Mouse (Mus musculus) CH12.LX (cell line): ENCODE measurements around the gene Hist1h3a.

ENCODE experiments used
- CTCF ChIP-seq, 2 experiments: IDR thresholded peaks in 1 of 2; conservative IDR thresholded peaks in 1 of 2; 2 replicates each; pipeline ENCODE4 v1.5.1; 2011 to 2012; ENCODE audit warnings: low read depth in 2 of 2, low read length in 2 of 2, improper control_type of control experiment in 1 of 2, inconsistent platforms in 1 of 2, mild to moderate bottlenecking in 1 of 2, moderate library complexity in 1 of 2
- E2F4 ChIP-seq: IDR thresholded peaks from 2 replicates; pipeline ENCODE4 v1.6.1; 2011; ENCODE audit warnings: low read depth, low read length, improper control_type of control experiment; ENCODE audit not compliant: insufficient replicate concordance
- HCFC1 ChIP-seq: IDR thresholded peaks from 2 replicates; pipeline ENCODE4 v1.6.1; 2012; ENCODE audit warnings: low read depth, mild to moderate bottlenecking, inconsistent platforms, low read length, improper control_type of control experiment
- MAX ChIP-seq: IDR thresholded peaks from 2 replicates; pipeline ENCODE4 v1.6.1; 2011; ENCODE audit warnings: low read length, improper control_type of control experiment
- MAZ ChIP-seq: IDR thresholded peaks from 2 replicates; pipeline ENCODE4 v1.6.1; 2012; ENCODE audit warnings: low read depth, mild to moderate bottlenecking, inconsistent platforms, low read length, improper control_type of control experiment, moderate library complexity
- POLR2A ChIP-seq: IDR thresholded peaks from 2 replicates; pipeline ENCODE4 v1.6.1; 2011; ENCODE audit warnings: low read depth, mild to moderate bottlenecking, improper control_type of control experiment, low read length
- POLR2AphosphoS2 ChIP-seq: IDR thresholded peaks from 2 replicates; pipeline ENCODE4 v1.6.1; 2011; ENCODE audit warnings: low read depth, low read length, improper control_type of control experiment
- SIN3A ChIP-seq: IDR thresholded peaks from 2 replicates; pipeline ENCODE4 v1.6.1; 2012; ENCODE audit warnings: low read length, improper control_type of control experiment, inconsistent platforms
- UBTF ChIP-seq: IDR thresholded peaks from 2 replicates; pipeline ENCODE4 v1.6.1; 2012; ENCODE audit warnings: low read depth, mild to moderate bottlenecking, inconsistent platforms, low read length, improper control_type of control experiment, moderate library complexity
- USF1 ChIP-seq: IDR thresholded peaks from 2 replicates; pipeline ENCODE4 v1.6.1; 2014; ENCODE audit warnings: low read depth, mild to moderate bottlenecking, inconsistent platforms, low read length, improper control_type of control experiment

DNA sequence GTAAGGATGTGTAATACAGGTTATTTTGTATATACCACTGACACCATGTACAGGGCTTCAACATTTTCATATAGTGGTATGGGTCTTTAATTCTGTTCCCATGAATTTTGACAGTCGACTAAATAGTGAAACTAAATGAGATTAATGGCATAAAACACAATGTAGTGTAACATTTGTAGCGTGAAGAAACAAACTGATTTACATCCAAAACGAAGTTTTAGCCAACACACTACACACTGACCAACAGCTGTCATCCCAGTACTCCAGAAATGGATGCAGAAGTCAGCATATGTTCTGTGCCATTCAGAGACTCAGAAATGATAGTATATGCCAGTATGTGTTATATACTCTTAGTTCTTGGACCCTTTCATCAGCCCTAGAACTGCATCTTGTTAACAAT lies 4.3 kb downstream of the Hist1h3a start:
- TF ChIP-seq POLR2A (no peak), CTCF (conservative IDR thresholded peaks at IDR 0.05 in 1 of 2, IDR thresholded peaks at IDR 0.05 in 1 of 2; ENCODE audit: low read depth in 2 of 2, low read length in 2 of 2) (no peak), POLR2AphosphoS2 (no peak), UBTF (no peak), MAZ (no peak), USF1 (no peak), HCFC1 (no peak), MAX (no peak), SIN3A (no peak), E2F4 (no peak)
